Mouse (Mus musculus) liver, postnatal 0 days (tissue): ENCODE data around the gene Tiam1.

Experiments used
- CTCF ChIP-seq: sonication (generic); IDR thresholded peaks from 2 replicates; pipeline ENCODE4 v1.5.1; 2016; ENCODE audit warnings: antibody characterized with exemption, low read depth
- EP300 ChIP-seq: IDR thresholded peaks from 2 replicates; pipeline ENCODE4 v1.6.1; 2016; ENCODE audit warnings: antibody characterized with exemption, low read depth, mild to moderate bottlenecking

GRCm38 (mm10) chr16:89868502-89868901, 275.1 kb downstream of the Tiam1 start:
- TF ChIP-seq CTCF, result no peak
- TF ChIP-seq EP300, result no peak
